Mouse (Mus musculus) central nervous system, embryonic 11.5 days (tissue): ENCODE results near the gene Serpinf1. TPM values are rescaled to one million over a fixed set of nuclear protein-coding genes. Genes with fewer than 3 reads are reported as not detected.

Experiments used
- polyA plus RNA-seq: library from polyadenylated mRNA; depleted of rRNA; stranded (reverse); fragments of >200 nt; gene quantifications from 2 replicates; pipeline ENCODE4 v1.2.3, GENCODE M21; 2012; rRNA removed

Serpinf1 gene
- 32.3 and 55.1 TPM in 2 replicates for polyA plus RNA-seq

DNA sequence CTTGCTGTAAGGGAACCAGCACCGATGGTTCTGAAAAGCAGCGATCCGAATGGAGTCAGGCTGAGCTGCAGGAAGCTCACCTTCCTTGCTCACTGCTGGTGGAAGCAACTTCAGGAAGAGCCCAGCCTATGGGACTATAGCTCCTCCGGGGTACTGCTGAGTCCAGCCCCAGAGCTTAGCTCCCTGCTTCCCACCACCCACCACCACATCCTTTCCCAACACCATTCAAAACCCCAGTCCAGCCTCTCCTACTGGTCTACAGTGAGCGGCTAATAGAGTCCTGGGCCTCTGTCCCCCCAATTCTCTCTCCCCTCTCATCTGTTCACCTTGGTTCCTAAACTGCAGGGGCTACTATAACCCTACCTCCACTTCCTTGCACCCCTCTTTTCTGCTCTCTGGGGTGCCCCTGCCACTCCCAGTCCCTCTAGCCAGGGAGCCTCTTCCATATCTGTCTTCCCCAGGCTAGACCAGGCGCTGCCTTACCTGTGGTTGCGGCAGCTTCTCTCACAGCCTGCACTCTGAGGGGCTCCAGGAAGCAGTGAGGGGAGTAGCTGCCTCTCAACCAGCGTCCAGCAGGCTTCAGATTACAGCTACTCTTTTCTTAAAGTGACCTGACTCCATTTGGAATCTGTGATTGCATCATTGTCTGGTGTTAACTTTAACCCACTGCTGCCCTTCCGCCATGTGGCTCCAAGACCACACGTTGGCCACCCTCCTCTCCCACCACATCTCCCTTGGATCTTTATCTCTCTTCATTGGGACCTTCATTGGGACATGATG lies at the start of gene Serpinf1:
Serpinf1 (minus strand) TSS at position 689 of the 780 bp plus-strand sequence.

DNA sequence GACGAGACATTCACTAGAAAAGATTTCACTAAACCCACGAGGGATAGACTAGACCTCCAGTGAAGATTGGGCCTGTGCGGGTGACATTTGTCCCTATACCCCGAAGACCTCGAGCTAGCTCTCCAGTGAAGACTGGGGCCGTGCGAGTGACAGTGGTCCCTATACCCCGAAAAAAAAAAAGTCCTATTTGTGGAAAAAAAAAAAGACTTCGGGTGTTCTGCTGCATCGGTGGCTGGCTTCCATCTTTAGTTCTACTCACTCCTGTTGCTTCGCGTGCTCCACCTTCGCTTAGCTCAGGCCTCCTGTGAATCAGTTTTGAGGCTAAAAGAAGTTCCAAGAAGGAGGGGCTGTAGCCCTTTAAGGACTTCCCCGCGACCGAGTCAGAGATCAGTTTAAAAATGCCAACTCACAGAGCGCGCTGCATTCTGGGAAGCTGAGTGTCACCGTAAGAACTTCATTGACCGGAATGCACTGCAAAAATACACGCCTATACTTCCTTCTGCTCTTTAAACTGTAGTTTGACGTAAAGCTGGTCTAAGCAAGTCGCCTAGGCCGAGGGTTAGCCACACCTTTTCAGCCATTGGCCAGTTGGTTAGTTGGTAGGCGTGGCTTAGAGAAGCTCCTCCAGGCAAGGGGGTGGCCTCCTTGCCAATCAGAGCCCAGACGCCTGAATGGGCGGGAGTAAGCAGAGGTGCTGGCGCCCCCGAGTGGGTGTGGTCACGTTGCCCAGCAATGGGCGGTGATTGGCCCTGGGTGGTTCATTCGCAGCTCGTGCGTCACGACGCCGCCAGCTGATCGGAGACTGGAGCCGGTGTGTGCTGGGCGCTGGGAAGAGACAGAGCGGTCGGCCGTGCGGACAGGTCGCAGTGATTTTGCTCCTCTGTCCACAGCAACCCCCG lies 38.6 kb upstream of the Serpinf1 start, which contains the start of gene Tlcd2:
Tlcd2 (plus strand) TSS at position 872 of the 899 bp plus-strand sequence.

DNA sequence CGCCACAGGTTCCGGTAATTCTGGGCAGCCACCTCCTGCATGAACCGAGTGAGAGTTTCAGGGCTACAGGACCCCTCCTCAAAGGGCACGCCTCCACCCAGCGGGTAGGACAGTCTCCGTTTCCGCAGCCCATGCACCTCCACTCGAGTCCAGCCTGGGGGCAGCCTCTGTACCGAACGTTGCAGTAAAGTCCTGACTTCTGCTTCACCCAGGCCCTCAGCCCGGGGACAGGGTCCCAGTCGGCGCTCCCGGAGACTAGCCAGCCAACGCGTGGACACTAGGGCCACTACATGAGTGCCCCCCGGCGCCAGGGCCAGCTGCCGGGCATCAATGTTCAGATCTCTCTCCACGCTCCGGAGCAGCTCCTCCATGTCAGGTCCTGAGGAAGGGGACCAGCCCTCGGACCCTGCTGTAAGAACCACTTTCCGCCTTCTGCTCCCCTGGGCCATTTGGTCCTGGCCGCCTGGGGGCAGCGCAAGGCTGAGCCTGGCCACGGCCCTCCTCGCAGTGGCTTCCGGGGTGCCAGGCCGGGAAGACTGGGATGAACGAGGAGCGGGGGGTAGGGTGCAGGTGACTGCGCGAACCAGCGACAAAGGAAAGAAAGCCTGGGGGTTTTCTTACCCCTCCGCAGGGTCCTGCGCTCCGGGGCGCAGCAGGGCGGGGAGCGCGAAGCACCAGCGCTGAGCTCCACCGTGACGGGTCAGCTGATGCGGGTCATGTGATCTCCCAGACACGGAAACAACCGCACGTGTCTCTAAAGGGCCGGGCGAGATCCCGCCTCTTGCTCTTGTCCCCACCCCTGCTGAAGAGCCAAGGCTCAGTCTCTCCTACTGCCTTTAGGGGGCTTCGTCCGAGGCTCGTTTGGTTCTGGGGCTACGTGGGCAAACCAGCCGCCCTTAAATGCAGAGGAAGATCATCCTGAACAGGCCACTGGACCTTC lies 31.8 kb upstream of the Serpinf1 start, which contains the start of gene Wdr81:
Wdr81 (minus strand) TSS at position 727 of the 940 bp plus-strand sequence.

DNA sequence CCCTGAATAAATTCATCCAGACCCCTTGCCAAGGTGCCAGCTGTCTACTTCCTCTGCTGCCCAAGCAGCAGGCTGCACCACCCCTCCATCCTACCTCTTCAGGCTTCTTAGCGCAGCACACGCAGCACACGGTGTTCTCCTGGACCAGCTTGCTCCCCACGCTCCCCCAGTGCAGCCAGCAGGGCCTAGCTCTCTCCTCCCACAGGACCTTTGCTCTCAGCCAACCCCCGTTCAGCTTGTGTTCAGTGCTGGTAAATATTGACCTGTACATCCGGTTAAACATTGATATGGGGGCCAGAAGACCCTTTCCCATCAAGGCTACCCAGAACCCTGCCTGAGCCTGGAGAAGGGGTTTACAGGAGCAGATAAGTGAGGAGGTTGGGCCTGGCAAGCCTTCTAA lies 16.9 kb upstream of the Serpinf1 start, which contains the start of gene Serpinf2:
Serpinf2 (minus strand) TSS at position 229 of the 400 bp plus-strand sequence.

Other genes with a start within 250 kb of the Serpinf1 start
- 19.5 and 28.2 TPM in 2 replicates for gene Ovca2, start 243.9 kb downstream of the Serpinf1 start, polyA plus RNA-seq
- gene Dph1, start 231.5 kb downstream of the Serpinf1 start, polyA plus RNA-seq: 13.3 and 21.3 TPM in 2 replicates
- 2.6 and 3.0 TPM in 2 replicates for gene Rtn4rl1, start 228.9 kb downstream of the Serpinf1 start, polyA plus RNA-seq
- gene Rpa1, start 74.4 kb downstream of the Serpinf1 start, polyA plus RNA-seq: 74.6 and 89.8 TPM in 2 replicates
- gene Smyd4, start 74.3 kb downstream of the Serpinf1 start, polyA plus RNA-seq: 7.7 and 8.6 TPM in 2 replicates
- 14.3 and 19.1 TPM in 2 replicates for gene Serpinf2, start 16.9 kb upstream of the Serpinf1 start, polyA plus RNA-seq
- 7.7 and 7.8 TPM in 2 replicates for gene Wdr81, start 32.0 kb upstream of the Serpinf1 start, polyA plus RNA-seq
- 4.6 and 6.8 TPM in 2 replicates for gene Tlcd2, start 39.0 kb upstream of the Serpinf1 start, polyA plus RNA-seq
- 93.0 and 133 TPM in 2 replicates for gene Prpf8, start 64.1 kb upstream of the Serpinf1 start, polyA plus RNA-seq
- 0.80 and 0.82 TPM in 2 replicates for gene Rilp, start 87.4 kb upstream of the Serpinf1 start, polyA plus RNA-seq
- 5.1 and 5.9 TPM in 2 replicates for gene Scarf1, start 90.8 kb upstream of the Serpinf1 start, polyA plus RNA-seq
- 9.0 and 10.9 TPM in 2 replicates for gene Slc43a2, start 109.0 kb upstream of the Serpinf1 start, polyA plus RNA-seq
- gene Pitpna, start 165.4 kb upstream of the Serpinf1 start, polyA plus RNA-seq: 85.2 and 116 TPM in 2 replicates
- gene Inpp5k, start 208.3 kb upstream of the Serpinf1 start, polyA plus RNA-seq: 24.6 and 29.0 TPM in 2 replicates
- 17.7 and 19.2 TPM in 2 replicates for gene Myo1c, start 227.8 kb upstream of the Serpinf1 start, polyA plus RNA-seq